Mouse (Mus musculus) myocyte (in vitro differentiated cells): Measurements from ENCODE around the gene Ccr10. TPM values are rescaled to one million over a fixed set of nuclear protein-coding genes. Genes with fewer than 3 reads are reported as not detected.

Source experiments
- H3K27me3 ChIP-seq: one replicate; pipeline ENCODE4 v1.6.1; 2011; ENCODE audit not compliant: control insufficient read depth, insufficient read depth, insufficient read length
- H3K36me3 ChIP-seq: one replicate; pipeline ENCODE4 v1.6.1; 2011; ENCODE audit not compliant: control insufficient read depth, insufficient read depth
- H3K4me2 ChIP-seq: one replicate; pipeline ENCODE4 v1.6.1; 2011; ENCODE audit warnings: low read depth, control low read depth
- H3K4me3 ChIP-seq: one replicate; pipeline ENCODE4 v1.5.1; 2011; ENCODE audit warnings: mild to moderate bottlenecking, control low read depth, moderate library complexity
- H3K79me2 ChIP-seq: one replicate; pipeline ENCODE4 v1.6.1; 2011; ENCODE audit not compliant: control insufficient read depth, insufficient read depth
- H3ac ChIP-seq: one replicate; pipeline ENCODE4 v1.6.1; 2011; ENCODE audit not compliant: control insufficient read depth, insufficient read length
- CEBPB ChIP-seq: IDR thresholded peaks from 2 replicates; pipeline ENCODE4 v1.6.1; 2011; ENCODE audit warnings: mild to moderate bottlenecking, moderate library complexity; ENCODE audit not compliant: poor library complexity, insufficient read depth, severe bottlenecking
- E2F4 ChIP-seq: IDR thresholded peaks from one replicate; pipeline ENCODE4 v1.6.1; 2011; ENCODE audit warnings: mild to moderate bottlenecking, control low read depth, moderate library complexity; ENCODE audit not compliant: insufficient read depth
- MAX ChIP-seq: IDR thresholded peaks from one replicate; pipeline ENCODE4 v1.6.1; 2011; ENCODE audit warnings: low read depth, mild to moderate bottlenecking, control low read depth
- MYOD1 ChIP-seq, 3 experiments: IDR thresholded peaks; one replicate each; pipeline ENCODE4 v1.6.1; 2011; ENCODE audit warnings: control low read depth in 2 of 3, low read depth in 2 of 3, mild to moderate bottlenecking in 2 of 3, moderate library complexity in 1 of 3; ENCODE audit not compliant: insufficient read length in 2 of 3, control insufficient read depth in 1 of 3
- MYOG ChIP-seq, 3 experiments: IDR thresholded peaks; one replicate each; pipeline ENCODE4 v1.6.1; 2011; ENCODE audit warnings: control low read depth in 2 of 3, low read depth in 2 of 3, mild to moderate bottlenecking in 2 of 3; ENCODE audit not compliant: insufficient read length in 2 of 3, control insufficient read depth in 1 of 3, insufficient read depth in 1 of 3
- POLR2A ChIP-seq: IDR thresholded peaks from one replicate; pipeline ENCODE4 v1.6.1; 2011; ENCODE audit warnings: low read depth, mild to moderate bottlenecking, control low read depth, moderate library complexity; ENCODE audit not compliant: insufficient read length
- POLR2AphosphoS2 ChIP-seq: IDR thresholded peaks from one replicate; pipeline ENCODE4 v1.6.1; 2011; ENCODE audit warnings: low read depth, control low read depth; ENCODE audit not compliant: insufficient read length
- REST ChIP-seq: IDR thresholded peaks from one replicate; pipeline ENCODE4 v1.6.1; 2011; ENCODE audit warnings: mild to moderate bottlenecking, control low read depth, moderate library complexity; ENCODE audit not compliant: insufficient read depth, insufficient read length
- SRF ChIP-seq: IDR thresholded peaks from one replicate; pipeline ENCODE4 v1.6.1; 2011; ENCODE audit warnings: low read depth; ENCODE audit not compliant: control insufficient read depth, insufficient read length
- TCF12 ChIP-seq: IDR thresholded peaks from one replicate; pipeline ENCODE4 v1.6.1; 2011; ENCODE audit warnings: mild to moderate bottlenecking, control low read depth; ENCODE audit not compliant: poor library complexity, insufficient read depth, severe bottlenecking
- TCF3 ChIP-seq: IDR thresholded peaks from one replicate; pipeline ENCODE4 v1.6.1; 2011; ENCODE audit warnings: low read depth, control low read depth; ENCODE audit not compliant: insufficient read length
- USF1 ChIP-seq: IDR thresholded peaks from one replicate; pipeline ENCODE4 v1.6.1; 2011; ENCODE audit warnings: low read depth, mild to moderate bottlenecking, control low read depth, moderate library complexity
- polyA plus RNA-seq: library from polyadenylated mRNA; unstranded; fragments of >200 nt; fragmentation: generic; extraction: Trizol; gene quantifications from one replicate; pipeline ENCODE4 v1.2.1, GENCODE M21; 2012; ENCODE audit warnings: missing spikeins

The Ccr10 gene
- polyA plus RNA-seq, 1 experiment: 0.56 TPM

DNA sequence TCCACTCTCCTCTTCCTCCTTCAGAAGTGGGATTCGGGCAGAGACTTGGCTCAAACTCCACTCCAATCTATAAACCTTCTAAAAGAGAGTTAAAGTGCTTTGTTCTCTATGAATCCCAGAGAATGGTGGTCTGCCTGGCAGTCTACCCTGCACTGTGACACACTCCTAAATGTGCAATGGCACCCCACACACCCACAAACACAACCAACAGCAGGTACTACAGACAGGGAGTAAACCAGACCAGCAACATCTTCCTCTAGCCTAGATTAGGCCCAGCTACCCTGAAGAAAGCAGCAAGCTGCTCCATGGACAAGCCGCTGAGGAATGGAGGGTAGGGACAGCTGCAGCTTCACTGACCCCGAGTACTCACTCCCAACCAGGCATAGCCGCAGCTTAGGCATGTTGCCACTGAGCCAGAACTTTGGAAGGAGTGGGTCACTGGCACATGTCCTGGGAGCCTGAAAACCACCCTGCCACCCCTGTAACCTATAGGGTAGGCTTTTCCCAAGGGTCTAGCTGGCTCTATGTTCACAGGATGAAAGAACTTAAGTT, 16.8 kb upstream of the Ccr10 start:
- no peaks in the 10 kb centered on the region for H3K79me2 ChIP-seq
- no peak overlapping the region for H3K4me3 ChIP-seq
- TF ChIP-seq POLR2AphosphoS2 (peak; percentile 62), MYOG (IDR thresholded peaks at IDR 0.05; ENCODE audit: control insufficient read depth in 1 of 3, insufficient read depth in 1 of 3, insufficient read length in 2 of 3, low read depth in 2 of 3) (peak; percentile 30 to 83 (median 44)), USF1 (no peak), MYOD1 (IDR thresholded peaks at IDR 0.05; ENCODE audit: control insufficient read depth in 1 of 3, insufficient read length in 2 of 3, low read depth in 2 of 3) (peak in 2 of 3 experiments; percentile 66 to 84), SRF (no peak)
- H3K4me2 ChIP-seq: no peak overlapping the region
- H3K36me3 ChIP-seq: no peaks in the 10 kb centered on the region
- no peak overlapping the region for H3ac ChIP-seq
- H3K27me3 ChIP-seq: no peaks in the 10 kb centered on the region

DNA sequence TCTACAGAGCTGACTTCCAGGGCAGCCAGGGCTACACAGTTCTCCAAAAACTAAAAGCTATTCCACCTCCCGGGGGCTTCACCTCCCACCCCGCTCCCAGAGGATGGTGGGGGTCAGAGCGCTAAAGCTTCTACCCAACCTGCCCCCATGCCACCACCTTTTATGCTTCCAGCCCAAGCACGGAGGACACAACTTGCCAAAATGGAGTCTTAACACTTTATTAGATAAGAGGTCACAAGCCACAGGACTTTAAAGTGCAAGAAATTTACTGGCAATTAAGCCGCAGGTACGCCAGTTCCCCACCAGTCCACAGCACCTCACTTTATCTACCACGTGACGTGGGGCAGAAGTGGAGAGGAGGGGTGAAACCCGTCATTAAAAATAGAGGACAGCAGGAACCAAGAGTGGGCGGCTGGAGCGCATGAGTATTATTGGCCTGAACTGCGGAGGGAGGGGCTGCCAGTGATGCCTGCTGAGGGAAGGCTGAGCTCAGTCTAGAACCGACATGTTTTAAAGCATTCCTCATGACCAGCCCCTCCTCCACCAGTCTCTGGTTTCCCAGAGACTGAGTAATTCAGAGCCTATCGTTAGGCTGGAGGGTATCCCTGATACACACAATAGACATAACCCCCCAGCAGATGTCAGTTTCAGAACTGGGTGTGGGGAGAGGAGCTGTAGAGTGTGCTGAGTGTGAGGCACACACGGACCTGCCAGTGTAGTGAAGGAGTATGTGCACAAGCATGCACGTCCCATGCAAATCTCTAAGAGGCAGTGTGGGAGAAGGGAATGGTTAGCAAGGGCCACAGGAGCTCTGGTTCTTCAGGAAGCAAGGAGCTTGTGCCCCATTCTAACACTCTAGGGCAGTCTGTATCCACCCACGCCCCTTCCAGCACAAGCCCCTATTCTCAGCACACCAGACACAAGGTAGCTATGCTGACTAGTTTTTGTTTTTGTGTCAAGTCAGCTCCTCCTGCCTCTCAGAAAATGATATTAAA, 16.0 kb upstream of the Ccr10 start:
- H3K4me2 ChIP-seq: no peak overlapping the region
- H3K4me3 ChIP-seq: no peak overlapping the region
- H3K79me2 ChIP-seq: no peaks in the 10 kb centered on the region
- no peaks in the 10 kb centered on the region for H3K36me3 ChIP-seq
- no peak overlapping the region for H3ac ChIP-seq
- H3K27me3 ChIP-seq: no peaks in the 10 kb centered on the region
- TF ChIP-seq CEBPB (no peak), USF1 (no peak), REST (no peak), POLR2A (no peak), TCF12 (no peak), MAX (no peak), POLR2AphosphoS2 (peak; percentile 32), SRF (no peak), MYOG (IDR thresholded peaks at IDR 0.05; ENCODE audit: control insufficient read depth in 1 of 3, insufficient read depth in 1 of 3, insufficient read length in 2 of 3, low read depth in 2 of 3) (no peak), TCF3 (no peak), MYOD1 (IDR thresholded peaks at IDR 0.05; ENCODE audit: control insufficient read depth in 1 of 3, insufficient read length in 2 of 3, low read depth in 2 of 3) (peak in 1 of 3 experiments; percentile 1), E2F4 (no peak)

DNA sequence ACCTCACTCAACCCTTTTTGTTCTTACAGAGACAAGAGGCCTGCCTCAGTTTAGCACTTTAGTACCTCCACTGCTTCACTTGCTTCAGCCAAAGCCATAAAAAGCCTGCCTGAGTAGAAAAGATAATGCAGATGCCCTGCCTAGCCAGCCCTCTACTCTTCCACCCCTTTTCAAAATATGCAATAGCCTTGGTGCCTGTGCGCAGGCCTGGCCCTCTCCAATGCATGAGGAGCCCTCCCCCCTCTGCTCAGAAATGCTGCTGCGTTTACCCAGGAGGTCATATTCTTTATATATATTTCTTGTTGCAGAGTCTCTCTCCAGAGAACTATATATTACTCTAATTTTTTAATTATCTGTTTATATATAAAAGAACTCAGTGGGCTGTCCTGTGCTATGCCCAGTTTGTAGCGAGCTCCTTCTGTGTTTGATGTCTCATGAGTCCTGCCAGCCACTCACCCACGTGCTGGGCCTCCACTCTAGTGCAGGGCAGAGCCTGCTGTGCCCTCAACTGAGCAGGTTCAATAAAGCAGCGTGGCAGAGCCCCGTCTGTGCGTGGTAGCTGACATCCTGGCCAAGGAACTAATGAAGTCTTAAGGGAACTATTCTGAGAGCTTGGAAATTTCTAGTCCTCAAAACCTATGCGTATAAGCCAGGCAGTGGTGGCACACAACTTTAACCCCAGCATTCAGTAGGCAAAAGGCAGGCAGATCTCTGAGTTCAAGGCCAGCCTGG, 15.1 kb upstream of the Ccr10 start:
- H3ac ChIP-seq: no peak overlapping the region

DNA sequence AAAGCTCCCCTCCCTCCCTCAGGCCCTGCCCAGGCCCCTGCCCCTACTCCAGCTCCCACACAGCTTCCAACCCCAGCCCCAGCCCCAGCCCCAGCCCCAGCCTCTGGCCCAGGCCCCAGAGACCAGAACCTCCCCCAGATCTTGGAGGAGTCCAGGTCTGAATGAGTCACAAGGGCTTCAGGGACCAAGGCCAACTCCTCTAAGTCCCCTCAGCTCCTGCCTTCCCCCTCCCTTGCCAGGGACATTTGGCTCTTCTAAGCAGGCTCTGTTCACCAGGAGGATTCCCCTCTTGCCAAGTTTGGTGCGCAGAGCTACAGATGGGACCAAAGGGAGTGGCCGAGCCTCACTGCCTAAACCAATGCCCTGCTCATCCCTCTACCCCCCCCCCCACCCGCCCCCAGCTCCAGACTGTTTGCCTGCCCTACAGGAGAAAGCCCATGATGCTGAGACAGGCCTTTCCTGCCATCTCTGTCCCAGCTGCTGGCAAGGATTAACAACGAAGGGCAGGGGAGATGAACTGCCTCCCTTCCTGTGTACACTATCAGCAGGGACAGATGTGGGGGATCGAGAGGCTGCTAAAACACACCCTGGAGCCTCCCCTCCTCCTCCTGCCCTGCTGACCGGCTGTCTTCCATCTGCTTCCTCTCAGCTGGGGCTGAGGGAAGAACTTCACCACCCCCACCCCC, 14.4 kb upstream of the Ccr10 start:
- no peak overlapping the region for H3ac ChIP-seq
- H3K79me2 ChIP-seq: no peaks in the 10 kb centered on the region
- H3K4me2 ChIP-seq: peak overlapping the region; percentile 30
- H3K27me3 ChIP-seq: no peaks in the 10 kb centered on the region
- no peaks in the 10 kb centered on the region for H3K36me3 ChIP-seq
- TF ChIP-seq POLR2AphosphoS2: no peak
- no peak for TF ChIP-seq REST
- TF ChIP-seq MYOG (IDR thresholded peaks at IDR 0.05; ENCODE audit: control insufficient read depth in 1 of 3, insufficient read depth in 1 of 3, insufficient read length in 2 of 3, low read depth in 2 of 3): peak in 2 of 3 experiments; percentile 17 to 72
- TF ChIP-seq USF1: no peak
- no peak for TF ChIP-seq TCF12
- no peak for TF ChIP-seq MAX
- no peak for TF ChIP-seq POLR2A
- TF ChIP-seq MYOD1 (IDR thresholded peaks at IDR 0.05; ENCODE audit: control insufficient read depth in 1 of 3, insufficient read length in 2 of 3, low read depth in 2 of 3): peak in 1 of 3 experiments; percentile 57
- TF ChIP-seq SRF: no peak
- no peak for TF ChIP-seq E2F4
- TF ChIP-seq TCF3: no peak
- no peak for TF ChIP-seq CEBPB
- no peak overlapping the region for H3K4me3 ChIP-seq

More for the DNA sequence above, 15.1 kb upstream of the Ccr10 start:
- H3K79me2 ChIP-seq: no peaks in the 10 kb centered on the region
- TF ChIP-seq MYOG (IDR thresholded peaks at IDR 0.05; ENCODE audit: control insufficient read depth in 1 of 3, insufficient read depth in 1 of 3, insufficient read length in 2 of 3, low read depth in 2 of 3): no peak
- H3K36me3 ChIP-seq: no peaks in the 10 kb centered on the region
- no peak overlapping the region for H3K4me3 ChIP-seq
- H3K4me2 ChIP-seq: peak overlapping the region; percentile 30
- H3K27me3 ChIP-seq: no peaks in the 10 kb centered on the region
